Mouse (Mus musculus): ENCODE results near the gene Osbp2. TPM values are rescaled to one million over a fixed set of nuclear protein-coding genes. Genes with fewer than 3 reads are reported as not detected.
A peak's percentile ranks its signal among the peaks of the same experiment; 100 is the strongest.

Gene Osbp2
- polyA plus RNA-seq, 1 experiment from 2014 or later = 0.20 TPM

GRCm38 (mm10) chr11:3716662-3717061 is 147.0 kb downstream of the Osbp2 start:
- H3K36me3 ChIP-seq = no peaks in the 10 kb centered on the region
- no peaks in the 10 kb centered on the region for H3K4me1 ChIP-seq
- H3K9ac ChIP-seq = no peak overlapping the region
- H3K4me2 ChIP-seq = no peak overlapping the region
- H3K27me3 ChIP-seq = 0 out of 2 replicates have a peak, but pooled peaks cover 2% of the 10 kb centered on the region
- WGBS = 55% methylated on average over 6 of the region's 6 CpGs
- H3K9me3 ChIP-seq = no peaks in the 10 kb centered on the region
- H3K27ac ChIP-seq = no peak overlapping the region
- H3K4me3 ChIP-seq = no peak overlapping the region
- no peak for ATAC-seq (ENCODE audit: borderline replicate concordance, extremely low read depth, low FRiP score, low TSS enrichment)

- Histone ChIP-seq H3K4me2 (no peak overlapping the region), H3K4me1 (no peaks in the 10 kb centered on the region), H3K36me3 (no peaks in the 10 kb centered on the region), H3K4me3 (no peak overlapping the region), H3K27ac (no peak overlapping the region), H3K9ac (no peak overlapping the region), H3K27me3 (0 out of 2 replicates have a peak, but pooled peaks cover 2% of the 10 kb centered on the region), H3K9me3 (no peaks in the 10 kb centered on the region)
- no peak for ATAC-seq (ENCODE audit: borderline replicate concordance, extremely low read depth, low FRiP score, low TSS enrichment)
- 32% methylated on average over 15 of the region's 15 CpGs for WGBS
Measured at GRCm38 (mm10) chr11:3714486-3714885, 149.2 kb downstream of the Osbp2 start.

GRCm38 (mm10) chr11:3710203-3710602 is 153.5 kb downstream of the Osbp2 start:
- Histone ChIP-seq H3K27ac (no peak overlapping the region), H3K4me1 (peaks cover 3% of the 10 kb centered on the region; the same call in 1 of the 2 replicates), H3K27me3 (peaks cover 6% of the 10 kb centered on the region; the same call in 1 of the 2 replicates), H3K9me3 (no peaks in the 10 kb centered on the region), H3K4me3 (no peak overlapping the region), H3K9ac (no peak overlapping the region), H3K36me3 (no peaks in the 10 kb centered on the region), H3K4me2 (no peak overlapping the region)
- ATAC-seq (ENCODE audit: borderline replicate concordance, extremely low read depth, low FRiP score, low TSS enrichment) = no peak
- 47% methylated on average over 14 of the region's 14 CpGs for WGBS

GRCm38 (mm10) chr11:3707057-3707456 is 156.6 kb downstream of the Osbp2 start:
- Histone ChIP-seq H3K36me3 (no peaks in the 10 kb centered on the region), H3K27me3 (peaks cover 4% of the 10 kb centered on the region; the same call in 1 of the 2 replicates), H3K9ac (no peak overlapping the region), H3K27ac (no peak overlapping the region), H3K4me3 (no peak overlapping the region), H3K9me3 (no peaks in the 10 kb centered on the region), H3K4me1 (peaks cover 25% of the 10 kb centered on the region), H3K4me2 (no peak overlapping the region)
- WGBS = 63% methylated on average over 8 of the region's 8 CpGs
- ATAC-seq (ENCODE audit: borderline replicate concordance, extremely low read depth, low FRiP score, low TSS enrichment) = no peak

GRCm38 (mm10) chr11:3704404-3704803 is 159.3 kb downstream of the Osbp2 start:
- H3K27me3 ChIP-seq = peaks cover 4% of the 10 kb centered on the region; the same call in 1 of the 2 replicates
- no peak overlapping the region for H3K4me3 ChIP-seq
- 0 out of 2 replicates have a peak overlapping the region, but pooled peaks have one; percentile 4 for H3K27ac ChIP-seq
- WGBS = 36% methylated on average over 8 of the region's 8 CpGs
- peaks cover 25% of the 10 kb centered on the region for H3K4me1 ChIP-seq
- no peak overlapping the region for H3K9ac ChIP-seq
- ATAC-seq (ENCODE audit: borderline replicate concordance, extremely low read depth, low FRiP score, low TSS enrichment) = no peak
- no peaks in the 10 kb centered on the region for H3K9me3 ChIP-seq
- no peak overlapping the region for H3K4me2 ChIP-seq
- no peaks in the 10 kb centered on the region for H3K36me3 ChIP-seq

GRCm38 (mm10) chr11:3703089-3703992 is 160.4 kb downstream of the Osbp2 start:
- no peaks in the 10 kb centered on the region for H3K36me3 ChIP-seq
- H3K27me3 ChIP-seq = peaks cover 4% of the 10 kb centered on the region; the same call in 1 of the 2 replicates
- no peaks in the 10 kb centered on the region for H3K9me3 ChIP-seq
- H3K4me1 ChIP-seq = peaks cover 25% of the 10 kb centered on the region
- peak; percentile 58; the same call in 1 of the 2 replicates for ATAC-seq (ENCODE audit: borderline replicate concordance, extremely low read depth, low FRiP score, low TSS enrichment)
- H3K4me2 ChIP-seq = no peak overlapping the region
- no peak overlapping the region for H3K27ac ChIP-seq
- WGBS = 53% methylated on average over 7 of the region's 7 CpGs
- H3K9ac ChIP-seq = no peak overlapping the region
- no peak overlapping the region for H3K4me3 ChIP-seq

- Histone ChIP-seq H3K4me1 (no peaks in the 10 kb centered on the region), H3K27me3 (no peaks in the 10 kb centered on the region), H3K27ac (no peak overlapping the region), H3K4me2 (no peak overlapping the region), H3K9me3 (no peaks in the 10 kb centered on the region), H3K36me3 (no peaks in the 10 kb centered on the region; the same call in 1 of the 2 replicates), H3K9ac (no peak overlapping the region), H3K4me3 (no peak overlapping the region)
- ATAC-seq (ENCODE audit: borderline replicate concordance, extremely low read depth, low FRiP score, low TSS enrichment) = no peak
- WGBS = 80% methylated on average over 3 of the region's 3 CpGs
Measured at GRCm38 (mm10) chr11:3697441-3697840, 166.3 kb downstream of the Osbp2 start.

- Histone ChIP-seq H3K4me3 (no peak overlapping the region), H3K27me3 (no peaks in the 10 kb centered on the region), H3K9ac (no peak overlapping the region), H3K27ac (no peak overlapping the region), H3K4me2 (no peak overlapping the region), H3K36me3 (peaks cover 1% of the 10 kb centered on the region; the same call in 1 of the 2 replicates), H3K4me1 (no peaks in the 10 kb centered on the region), H3K9me3 (no peaks in the 10 kb centered on the region)
- 61% methylated on average over 5 of the region's 5 CpGs for WGBS
- no peak for ATAC-seq (ENCODE audit: borderline replicate concordance, extremely low read depth, low FRiP score, low TSS enrichment)
Measured at GRCm38 (mm10) chr11:3696086-3696616, 167.6 kb downstream of the Osbp2 start.

- H3K36me3 ChIP-seq = peaks cover 43% of the 10 kb centered on the region
- no peak overlapping the region for H3K4me2 ChIP-seq
- no peak for ATAC-seq (ENCODE audit: borderline replicate concordance, extremely low read depth, low FRiP score, low TSS enrichment)
- H3K9me3 ChIP-seq = no peaks in the 10 kb centered on the region
- WGBS = 80% methylated on average over 2 of the region's 2 CpGs
- no peaks in the 10 kb centered on the region for H3K4me1 ChIP-seq
- H3K9ac ChIP-seq = no peak overlapping the region
- H3K4me3 ChIP-seq = no peak overlapping the region
- H3K27me3 ChIP-seq = no peaks in the 10 kb centered on the region
- H3K27ac ChIP-seq = no peak overlapping the region
Measured at GRCm38 (mm10) chr11:3691746-3692145, 172.0 kb downstream of the Osbp2 start.

GRCm38 (mm10) chr11:3686885-3687284 is 176.8 kb downstream of the Osbp2 start:
- Histone ChIP-seq H3K9ac (no peak overlapping the region), H3K4me2 (no peak overlapping the region), H3K27ac (no peak overlapping the region), H3K4me1 (no peaks in the 10 kb centered on the region), H3K36me3 (peaks cover 81% of the 10 kb centered on the region), H3K27me3 (no peaks in the 10 kb centered on the region), H3K9me3 (no peaks in the 10 kb centered on the region), H3K4me3 (no peak overlapping the region)
- WGBS = 91% methylated on average over 2 of the region's 2 CpGs
- ATAC-seq (ENCODE audit: borderline replicate concordance, extremely low read depth, low FRiP score, low TSS enrichment) = no peak

- H3K36me3 ChIP-seq = peaks cover 86% of the 10 kb centered on the region
- no peaks in the 10 kb centered on the region for H3K4me1 ChIP-seq
- no peaks in the 10 kb centered on the region for H3K27me3 ChIP-seq
- H3K9ac ChIP-seq = no peak overlapping the region
- no peak for ATAC-seq (ENCODE audit: borderline replicate concordance, extremely low read depth, low FRiP score, low TSS enrichment)
- no peak overlapping the region for H3K4me2 ChIP-seq
- H3K4me3 ChIP-seq = no peak overlapping the region
- no peak overlapping the region for H3K27ac ChIP-seq
- 69% methylated on average over 2 of the region's 2 CpGs for WGBS
- H3K9me3 ChIP-seq = no peaks in the 10 kb centered on the region
Measured at GRCm38 (mm10) chr11:3686318-3686717, 177.4 kb downstream of the Osbp2 start.

GRCm38 (mm10) chr11:3685431-3685830 is 178.3 kb downstream of the Osbp2 start:
- 93% methylated on average over 8 of the region's 8 CpGs for WGBS
- no peak overlapping the region for H3K4me2 ChIP-seq
- no peaks in the 10 kb centered on the region for H3K27me3 ChIP-seq
- peaks cover 85% of the 10 kb centered on the region for H3K36me3 ChIP-seq
- H3K4me3 ChIP-seq = no peak overlapping the region
- no peak overlapping the region for H3K9ac ChIP-seq
- H3K4me1 ChIP-seq = no peaks in the 10 kb centered on the region
- H3K27ac ChIP-seq = no peak overlapping the region
- ATAC-seq (ENCODE audit: borderline replicate concordance, extremely low read depth, low FRiP score, low TSS enrichment) = no peak
- H3K9me3 ChIP-seq = no peaks in the 10 kb centered on the region
